Mouse (Mus musculus) embryonic facial prominence, embryonic 13.5 days (tissue): ENCODE data around the gene Acot7. TPM values are rescaled to one million over a fixed set of nuclear protein-coding genes. Genes with fewer than 3 reads are reported as not detected.

ENCODE experiments used
- ATAC-seq: fragments of 200-750 bp; cut with Nextera tagmentation; 2 replicates; pipeline ENCODE4 v1.8.0; 2017; ENCODE audit warnings: low read depth; ENCODE audit not compliant: insufficient number of reproducible peaks, insufficient read depth, low FRiP score, low TSS enrichment
- H3K27ac ChIP-seq: fragments of 300-500 bp; sonication (generic); 2 replicates; pipeline ENCODE4 v1.5.1; 2015; ENCODE audit warnings: moderate library complexity, mild to moderate bottlenecking, inconsistent platforms
- H3K27me3 ChIP-seq: fragments of 300-500 bp; sonication (generic); 2 replicates; pipeline ENCODE4 v1.6.1; 2015; ENCODE audit warnings: mild to moderate bottlenecking, inconsistent platforms
- H3K36me3 ChIP-seq: fragments of 300-500 bp; sonication (generic); 2 replicates; pipeline ENCODE4 v1.6.1; 2015; ENCODE audit warnings: mild to moderate bottlenecking, inconsistent platforms
- H3K4me1 ChIP-seq: fragments of 300-500 bp; sonication (generic); 2 replicates; pipeline ENCODE4 v1.6.1; 2015; ENCODE audit warnings: inconsistent platforms
- H3K4me2 ChIP-seq: fragments of 300-500 bp; sonication (generic); 2 replicates; pipeline ENCODE4 v1.6.1; 2015; ENCODE audit warnings: moderate library complexity, mild to moderate bottlenecking, inconsistent platforms
- H3K4me3 ChIP-seq: fragments of 300-500 bp; sonication (generic); 2 replicates; pipeline ENCODE4 v1.5.1; 2015; ENCODE audit warnings: mild to moderate bottlenecking, inconsistent platforms
- H3K9ac ChIP-seq: fragments of 300-500 bp; sonication (generic); 2 replicates; pipeline ENCODE4 v1.6.1; 2015; ENCODE audit warnings: mild to moderate bottlenecking, inconsistent platforms
- H3K9me3 ChIP-seq: fragments of 300-500 bp; sonication (generic); 2 replicates; pipeline ENCODE4 v1.6.1; 2016; ENCODE audit warnings: inconsistent platforms
- WGBS: fragments of 180-500 bp; shearing (Covaris S2); methylation state at CpG from one replicate; pipeline ENCODE4 v1.1.7; 2015; ENCODE audit warnings: mixed read lengths; 5-methylcytosine and 5-hydroxymethylcytosine counted together
- polyA plus RNA-seq: library from polyadenylated mRNA; unstranded; fragments of >200 nt; fragmentation: Nextera tagmentation; extraction: Ambion mirVana; gene quantifications from 2 replicates; pipeline ENCODE4 v1.2.1, GENCODE M21; 2015

The Acot7 gene
- polyA plus RNA-seq, 1 experiment from 2014 or later = 48.5 TPM

DNA sequence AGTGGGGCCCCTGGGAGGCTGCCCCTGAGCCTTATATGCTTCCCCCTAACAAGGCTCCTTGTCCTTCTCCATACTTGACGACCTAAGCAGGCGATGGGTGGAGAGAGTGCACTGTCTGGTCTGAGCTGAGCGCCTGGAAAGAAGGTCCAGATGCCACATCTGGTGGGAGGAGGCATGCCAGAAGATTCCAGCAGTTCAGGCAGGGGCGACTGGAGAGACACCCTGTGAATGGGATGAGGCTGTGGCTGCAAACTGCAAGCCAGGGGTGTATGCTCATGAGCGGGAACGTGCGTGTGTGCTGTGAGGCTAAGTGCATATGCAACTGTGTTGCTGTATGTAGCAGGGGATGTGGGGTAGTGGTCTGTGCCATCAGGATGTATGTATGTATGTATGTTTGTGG lies 94.1 kb downstream of the Acot7 start:
- H3K9ac ChIP-seq = 0 out of 2 replicates have a peak overlapping the region, but pooled peaks have one; percentile 37
- H3K4me1 ChIP-seq = peaks cover 56% of the 10 kb centered on the region
- no peak overlapping the region for H3K4me3 ChIP-seq
- peak overlapping the region; percentile 20; the same call in 1 of the 2 replicates for H3K4me2 ChIP-seq
- ATAC-seq = peak; percentile 18; the same call in 1 of the 2 replicates
- peak overlapping the region; percentile 83 for H3K27ac ChIP-seq
- WGBS = 43% methylated on average over 7 of the region's 7 CpGs
- no peaks in the 10 kb centered on the region for H3K36me3 ChIP-seq
- H3K27me3 ChIP-seq = peaks cover 20% of the 10 kb centered on the region
- H3K9me3 ChIP-seq = no peaks in the 10 kb centered on the region

DNA sequence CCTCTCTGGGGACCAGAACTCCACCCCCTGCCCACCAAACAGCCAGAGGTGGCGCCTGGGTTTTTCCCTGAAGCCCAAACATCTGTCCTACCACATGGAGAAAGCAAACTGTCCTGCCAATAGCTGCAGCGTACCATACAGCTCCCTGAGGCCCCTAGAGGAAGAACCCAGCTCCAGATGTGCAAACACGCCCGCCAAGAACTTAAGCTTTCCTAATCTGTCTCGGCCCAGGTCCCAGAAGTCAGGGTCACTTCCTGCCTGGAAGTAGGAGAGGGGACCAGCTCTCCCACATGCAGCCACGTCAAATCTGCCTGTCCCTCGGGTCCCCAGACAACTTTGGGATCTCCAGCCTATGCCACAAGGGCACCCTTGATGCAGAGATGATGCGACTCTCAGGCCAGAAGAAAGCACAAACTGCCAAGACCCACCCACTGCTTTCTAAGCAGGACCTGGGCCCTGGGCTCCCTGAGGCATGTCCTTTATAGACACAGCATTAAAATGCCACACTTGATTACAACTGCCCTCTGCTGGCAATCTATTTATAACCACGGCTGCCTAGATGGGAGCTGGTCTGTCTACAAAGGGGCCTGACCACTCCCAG lies 94.6 kb downstream of the Acot7 start:
- 13% methylated on average over 9 of the region's 9 CpGs for WGBS
- no peaks in the 10 kb centered on the region for H3K36me3 ChIP-seq
- H3K4me1 ChIP-seq = peaks cover 53% of the 10 kb centered on the region
- no peak for ATAC-seq
- H3K9me3 ChIP-seq = no peaks in the 10 kb centered on the region
- peaks cover 23% of the 10 kb centered on the region for H3K27me3 ChIP-seq
- 0 out of 2 replicates have a peak overlapping the region, but pooled peaks have one; percentile 37 for H3K9ac ChIP-seq
- H3K27ac ChIP-seq = peak overlapping the region; percentile 83
- H3K4me3 ChIP-seq = no peak overlapping the region
- peak overlapping the region; percentile 20; the same call in 1 of the 2 replicates for H3K4me2 ChIP-seq

DNA sequence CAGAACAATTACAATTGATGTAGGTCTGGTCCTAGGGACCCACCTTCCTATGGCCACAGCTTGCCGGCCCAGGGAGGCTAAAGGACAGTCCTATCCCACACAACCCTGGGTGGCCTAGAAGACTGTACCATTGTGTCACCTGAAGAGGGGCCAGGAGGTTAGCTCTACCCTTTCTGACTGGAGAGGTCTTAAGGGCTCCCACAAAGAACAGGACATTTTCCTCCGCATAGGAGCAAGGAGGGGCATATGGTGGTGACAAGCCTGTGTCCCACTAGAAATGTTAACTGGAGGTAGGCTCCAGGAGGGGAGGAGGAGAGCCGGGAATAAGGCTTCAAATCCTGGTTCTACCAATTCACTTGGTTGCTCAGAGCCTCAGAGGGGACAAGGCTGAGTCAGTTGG lies 95.3 kb downstream of the Acot7 start:
- Histone ChIP-seq H3K27me3 (peaks cover 23% of the 10 kb centered on the region), H3K36me3 (no peaks in the 10 kb centered on the region), H3K4me2 (peak overlapping the region; percentile 93), H3K9me3 (no peaks in the 10 kb centered on the region), H3K4me1 (peaks cover 50% of the 10 kb centered on the region), H3K9ac (peak overlapping the region; percentile 89; the same call in 1 of the 2 replicates), H3K27ac (peak overlapping the region; percentile 83), H3K4me3 (peak overlapping the region; percentile 70)
- 42% methylated on average over 3 of the region's 3 CpGs for WGBS
- ATAC-seq = no peak

DNA sequence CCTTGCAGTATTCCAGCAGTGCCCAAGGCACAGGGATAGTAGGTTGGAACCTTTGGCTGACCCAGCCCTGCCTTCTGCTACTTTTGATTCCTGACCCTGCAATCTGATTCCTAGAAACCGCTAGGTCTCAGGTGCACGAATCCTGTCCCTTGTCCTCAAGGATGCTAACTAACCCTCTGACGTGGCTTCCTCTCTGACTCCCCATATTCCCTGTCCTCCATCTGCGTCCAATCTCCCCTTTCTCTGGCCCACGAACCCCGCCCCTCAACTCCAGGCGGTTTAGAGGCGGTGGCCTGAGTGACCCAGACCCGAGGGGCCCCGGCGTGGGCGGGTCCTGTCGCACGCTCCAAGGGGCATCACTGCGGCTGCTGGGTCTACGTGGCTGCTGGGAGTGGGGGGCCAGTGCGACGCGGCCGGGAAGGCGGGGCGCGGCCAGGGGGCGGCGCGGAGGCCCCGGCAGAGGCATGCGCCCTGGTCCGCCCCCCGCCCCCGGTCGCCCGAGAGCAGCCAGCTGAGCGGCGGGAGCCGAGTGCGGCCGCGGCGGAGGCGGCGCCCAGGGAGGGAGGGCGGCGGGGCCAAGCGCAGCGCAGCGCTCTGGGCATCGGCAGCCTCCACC lies 95.8 kb downstream of the Acot7 start, which contains the start of gene Gpr153:
Gene Gpr153, plus strand, starts transcription at position 612 of the 616 bp plus-strand sequence.
- no peaks in the 10 kb centered on the region for H3K9me3 ChIP-seq
- peaks cover 23% of the 10 kb centered on the region for H3K27me3 ChIP-seq
- peak within 1 kb of the TSS; percentile 89 for H3K9ac ChIP-seq
- peak within 1 kb of the TSS; percentile 93 for H3K4me2 ChIP-seq
- peak within 1 kb of the TSS; percentile 70 for H3K4me3 ChIP-seq
- peak within 1 kb of the TSS; percentile 83 for H3K27ac ChIP-seq
- no peaks in the 10 kb centered on the region for H3K36me3 ChIP-seq
- ATAC-seq = peak; percentile 54
- under 1% methylated on average over 42 of the region's 48 CpGs for WGBS
- peaks cover 50% of the 10 kb centered on the region for H3K4me1 ChIP-seq

DNA sequence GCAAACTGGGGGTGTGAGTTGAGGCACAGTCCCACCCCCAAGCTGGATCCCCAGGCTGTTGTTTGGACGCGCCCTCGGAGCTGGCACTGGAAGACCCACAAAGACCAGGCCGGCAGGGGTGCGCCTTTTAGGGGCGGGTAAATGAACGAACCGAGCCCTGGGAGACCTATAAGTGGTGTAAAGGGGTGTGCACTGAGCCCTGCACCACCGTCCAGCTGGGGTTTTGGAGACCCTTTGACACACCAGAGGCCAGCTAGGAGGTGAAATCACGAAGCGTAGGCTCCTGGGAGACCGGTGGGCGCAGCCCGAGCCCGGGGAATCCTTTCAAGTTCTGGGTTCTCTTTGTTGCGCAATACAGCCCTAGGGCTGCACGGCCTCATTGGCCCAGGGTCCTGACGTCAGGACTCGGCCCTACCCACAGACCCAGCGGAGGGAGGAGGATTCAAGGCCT lies 96.8 kb downstream of the Acot7 start:
- 2% methylated on average over 20 of the region's 20 CpGs for WGBS
- H3K4me1 ChIP-seq = peaks cover 50% of the 10 kb centered on the region
- peak overlapping the region; percentile 89 for H3K9ac ChIP-seq
- H3K4me2 ChIP-seq = peak overlapping the region; percentile 93
- ATAC-seq = no peak
- H3K4me3 ChIP-seq = peak overlapping the region; percentile 70
- H3K36me3 ChIP-seq = peaks cover 9% of the 10 kb centered on the region
- H3K27ac ChIP-seq = peak overlapping the region; percentile 83; the same call in 1 of the 2 replicates
- H3K9me3 ChIP-seq = no peaks in the 10 kb centered on the region
- H3K27me3 ChIP-seq = peaks cover 29% of the 10 kb centered on the region

DNA sequence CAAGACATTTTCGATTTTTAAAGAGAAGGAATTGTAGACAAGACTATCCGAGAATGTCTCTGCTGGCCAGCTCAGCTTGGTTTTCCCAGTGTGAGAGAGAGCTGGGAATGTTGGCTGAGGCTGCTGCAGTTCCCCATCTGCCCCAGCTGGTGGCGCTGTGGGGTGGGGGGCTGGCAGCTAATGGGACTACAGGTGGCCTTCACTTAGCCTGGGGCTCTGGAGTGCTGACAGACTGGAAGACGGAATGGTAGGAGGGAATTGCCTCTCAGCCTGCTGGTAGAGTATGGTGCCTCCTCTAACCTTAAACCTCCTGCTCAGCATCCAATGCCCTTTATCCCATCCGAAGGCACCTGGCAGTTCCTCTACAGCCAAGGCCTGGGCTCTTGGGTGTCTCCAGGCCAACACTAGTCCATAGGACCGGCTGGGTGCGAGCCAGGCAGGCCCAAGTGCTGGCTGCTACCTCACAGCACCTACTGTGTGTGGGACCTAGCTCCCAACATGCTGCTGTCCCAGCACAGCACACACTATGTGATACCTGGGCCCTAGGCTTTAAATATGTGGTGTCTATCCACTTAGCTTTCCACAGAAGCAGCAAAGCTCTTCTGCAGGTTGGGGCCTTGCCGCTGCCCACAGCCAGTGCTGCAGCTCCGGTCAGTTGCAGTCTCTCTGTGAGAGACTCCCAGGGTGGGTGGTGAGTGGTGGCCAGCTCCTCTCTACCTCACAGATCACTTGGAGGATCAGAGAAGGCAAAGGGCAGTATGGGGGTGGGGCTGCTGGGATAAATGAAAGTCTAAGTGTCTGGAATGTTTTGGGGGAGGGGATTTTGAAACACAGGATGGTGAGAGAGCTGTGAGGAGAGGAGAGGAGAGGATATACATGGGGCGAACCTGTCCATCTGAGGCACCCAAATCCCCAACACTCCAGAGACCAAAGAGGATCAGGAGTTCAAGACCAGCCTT lies 98.7 kb downstream of the Acot7 start:
- peaks cover 26% of the 10 kb centered on the region for H3K36me3 ChIP-seq
- H3K9ac ChIP-seq = 0 out of 2 replicates have a peak overlapping the region, but pooled peaks have one; percentile 16
- no peaks in the 10 kb centered on the region for H3K9me3 ChIP-seq
- H3K27me3 ChIP-seq = peaks cover 48% of the 10 kb centered on the region
- H3K4me3 ChIP-seq = no peak overlapping the region
- H3K4me2 ChIP-seq = no peak overlapping the region
- ATAC-seq = no peak
- WGBS = 50% methylated on average over 10 of the region's 10 CpGs
- no peak overlapping the region for H3K27ac ChIP-seq
- peaks cover 38% of the 10 kb centered on the region for H3K4me1 ChIP-seq

DNA sequence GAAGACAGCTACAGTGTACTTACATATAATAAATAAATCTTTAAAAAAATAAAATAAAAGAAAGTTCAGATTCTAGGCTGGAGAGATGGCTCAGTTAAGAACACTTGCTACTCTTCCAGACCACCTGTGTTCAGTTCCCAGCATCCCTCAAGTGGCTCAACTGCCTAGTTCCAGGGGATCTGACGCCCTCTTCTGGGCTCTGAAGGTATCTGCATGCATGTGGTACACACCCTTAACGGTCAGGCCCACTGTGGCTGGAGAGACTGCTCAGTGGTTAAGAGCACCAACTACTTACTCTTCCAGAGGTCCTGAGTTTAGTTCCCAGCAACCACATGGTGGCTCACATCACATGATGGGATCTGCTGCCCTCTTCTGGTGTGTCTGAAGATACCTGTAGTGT lies 100.0 kb downstream of the Acot7 start:
- H3K9me3 ChIP-seq = no peaks in the 10 kb centered on the region
- H3K4me2 ChIP-seq = no peak overlapping the region
- peaks cover 26% of the 10 kb centered on the region for H3K36me3 ChIP-seq
- no peak overlapping the region for H3K9ac ChIP-seq
- H3K4me3 ChIP-seq = no peak overlapping the region
- 62% methylated on average over 2 of the region's 2 CpGs for WGBS
- H3K27me3 ChIP-seq = peaks cover 61% of the 10 kb centered on the region
- ATAC-seq = no peak
- no peak overlapping the region for H3K27ac ChIP-seq
- peaks cover 30% of the 10 kb centered on the region for H3K4me1 ChIP-seq

DNA sequence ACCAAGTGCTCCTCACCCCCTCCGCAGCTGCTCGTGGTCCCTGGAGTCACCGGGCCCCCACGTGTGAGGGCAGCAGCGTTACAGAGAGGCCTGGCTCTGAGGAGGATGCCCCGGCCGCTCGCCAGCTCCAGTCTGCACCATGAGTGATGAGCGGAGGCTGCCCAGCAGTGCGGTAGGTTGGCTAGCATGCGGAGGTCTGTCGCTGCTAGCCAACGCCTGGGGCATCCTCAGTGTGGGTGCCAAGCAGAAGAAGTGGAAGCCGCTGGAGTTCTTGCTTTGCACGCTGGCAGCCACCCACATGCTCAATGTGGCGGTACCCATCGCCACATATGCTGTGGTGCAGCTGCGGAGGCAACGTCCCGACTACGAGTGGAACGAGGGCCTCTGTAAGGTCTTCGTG lies 101.1 kb downstream of the Acot7 start:
- no peak overlapping the region for H3K4me2 ChIP-seq
- H3K4me3 ChIP-seq = no peak overlapping the region
- no peak for ATAC-seq

DNA sequence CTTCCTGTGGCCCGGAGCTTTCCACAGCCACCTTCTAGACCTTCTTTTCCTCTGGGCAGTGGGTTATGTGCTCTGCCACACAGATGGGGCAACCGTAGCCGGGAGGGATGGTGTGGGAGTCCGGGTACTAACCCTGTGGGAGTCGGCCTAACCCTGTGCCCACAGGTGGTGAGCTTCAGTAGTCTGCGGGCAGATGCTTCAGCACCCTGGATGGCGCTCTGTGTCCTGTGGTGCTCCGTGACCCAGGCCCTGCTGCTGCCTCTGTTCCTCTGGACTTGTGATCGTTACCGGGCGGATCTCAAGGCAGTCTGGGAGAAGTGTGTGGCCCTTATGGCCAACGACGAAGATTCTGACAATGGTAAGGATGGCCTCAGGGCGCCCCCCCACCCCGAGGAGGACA lies 103.7 kb downstream of the Acot7 start:
- no peak for ATAC-seq
- no peak overlapping the region for H3K4me3 ChIP-seq
- 47% methylated on average over 15 of the region's 15 CpGs for WGBS

More for the DNA sequence above, 101.1 kb downstream of the Acot7 start:
- Histone ChIP-seq H3K27me3 (peaks cover 71% of the 10 kb centered on the region), H3K9me3 (no peaks in the 10 kb centered on the region), H3K9ac (no peak overlapping the region), H3K36me3 (peaks cover 26% of the 10 kb centered on the region), H3K4me1 (peaks cover 27% of the 10 kb centered on the region), H3K27ac (no peak overlapping the region)
- 89% methylated on average over 23 of the region's 23 CpGs for WGBS

DNA sequence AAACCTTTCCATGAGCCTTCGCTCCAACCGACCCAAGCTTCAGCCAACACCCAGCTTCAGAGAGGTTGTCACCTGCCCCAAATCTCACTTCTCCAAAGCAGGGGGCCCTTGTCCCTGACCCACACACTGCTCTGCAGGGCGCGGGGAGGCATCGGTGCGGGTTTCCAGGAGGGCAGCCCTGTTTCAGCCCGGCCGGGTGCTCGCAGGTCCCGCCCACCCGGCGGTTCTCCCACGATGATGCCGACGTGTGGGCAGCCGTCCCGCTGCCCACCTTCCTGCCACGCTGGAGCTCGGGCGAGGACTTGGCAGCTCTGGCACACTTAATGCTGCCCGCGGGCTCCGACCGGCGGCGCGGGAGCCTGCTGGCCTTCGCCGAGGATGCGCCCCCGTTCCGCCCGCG lies 104.8 kb downstream of the Acot7 start:
- Histone ChIP-seq H3K4me1 (peaks cover 21% of the 10 kb centered on the region), H3K9me3 (no peaks in the 10 kb centered on the region), H3K27ac (no peak overlapping the region), H3K27me3 (peaks cover 86% of the 10 kb centered on the region), H3K36me3 (peaks cover 26% of the 10 kb centered on the region), H3K9ac (peak overlapping the region; percentile 63), H3K4me3 (peak overlapping the region; percentile 40), H3K4me2 (peak overlapping the region; percentile 70)
- 15% methylated on average over 34 of the region's 34 CpGs for WGBS
- 0 out of 2 replicates have a peak, but pooled peaks have one; percentile 11 for ATAC-seq

More for the DNA sequence above, 103.7 kb downstream of the Acot7 start:
- no peak overlapping the region for H3K9ac ChIP-seq
- H3K4me1 ChIP-seq = peaks cover 18% of the 10 kb centered on the region
- no peaks in the 10 kb centered on the region for H3K9me3 ChIP-seq
- H3K36me3 ChIP-seq = peaks cover 26% of the 10 kb centered on the region
- H3K4me2 ChIP-seq = no peak overlapping the region
- H3K27me3 ChIP-seq = peaks cover 81% of the 10 kb centered on the region
- H3K27ac ChIP-seq = no peak overlapping the region
